Mouse (Mus musculus): Measurements from ENCODE around the gene Slc4a4.

DNA sequence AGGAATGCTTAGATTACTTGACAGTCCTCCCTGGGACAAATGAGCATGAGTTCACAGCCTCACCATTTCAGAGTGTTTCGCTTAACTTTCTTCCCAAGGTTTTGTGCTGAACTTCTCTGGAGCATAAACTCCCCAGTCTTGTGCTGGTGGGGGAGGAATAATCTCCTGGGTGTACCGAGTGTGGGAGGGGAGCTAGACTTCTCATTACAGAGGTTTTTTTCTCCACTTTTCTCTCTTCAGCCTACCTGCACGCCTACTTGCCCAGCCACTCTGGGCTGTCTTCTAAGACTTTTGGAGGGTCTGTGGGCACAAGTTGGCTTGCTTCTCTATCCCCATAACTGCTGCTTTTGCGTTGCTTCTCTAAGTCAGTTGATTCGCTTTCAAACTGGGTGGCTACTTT lies 365.2 kb downstream of the Slc4a4 start:
- TF ChIP-seq CTCF (IDR thresholded peaks at IDR 0.05; ENCODE audit: low read depth), result no peak
- no peak for TF ChIP-seq EP300 (IDR thresholded peaks at IDR 0.05; ENCODE audit: low read depth)
